Mouse (Mus musculus): ENCODE measurements at regions not wholly inside any gene's neighbourhood (a gene's known extent, or its start where the extent isn't known, plus 50 kb on each side); places are given as distances from the start of the nearest gene placed in this dataset.

GRCm38 (mm10) chr14:72113377-72113993 is 378.2 kb downstream of the Gm9195 start:
- DNase-seq (ENCODE audit: low spot score in 2 of 2), result no peak

- no peak for DNase-seq (ENCODE audit: low spot score in 2 of 2)
These were observed 380.9 kb downstream of the Gm9195 start for GRCm38 (mm10) chr14:72110689-72111088.

- DNase-seq (ENCODE audit: low spot score in 2 of 2), result no peak
These were observed 400.1 kb downstream of the Gm9195 start for GRCm38 (mm10) chr14:72091579-72091978.

GRCm38 (mm10) chr14:72081473-72081872 is 410.2 kb downstream of the Gm9195 start:
- no peak for DNase-seq (ENCODE audit: low spot score in 2 of 2)

- DNase-seq (ENCODE audit: low spot score in 2 of 2), result no peak
These were observed 427.4 kb downstream of the Gm9195 start for GRCm38 (mm10) chr14:72064111-72064812.

- no peak for DNase-seq (ENCODE audit: low spot score in 2 of 2)
These were observed 448.8 kb downstream of the Gm9195 start for GRCm38 (mm10) chr14:72042881-72043236.

- DNase-seq (ENCODE audit: low spot score in 2 of 2), result no peak
These were observed 449.3 kb downstream of the Gm9195 start for GRCm38 (mm10) chr14:72042112-72042880.

GRCm38 (mm10) chr14:72030396-72030795 is 461.2 kb downstream of the Gm9195 start:
- no peak for DNase-seq (ENCODE audit: low spot score in 2 of 2)

GRCm38 (mm10) chr14:72027362-72028020 is 464.1 kb downstream of the Gm9195 start:
- no peak for DNase-seq (ENCODE audit: low spot score in 2 of 2)

- DNase-seq (ENCODE audit: low spot score in 2 of 2), result no peak
These were observed 487.3 kb downstream of the Gm9195 start for GRCm38 (mm10) chr14:72004371-72004770.

- DNase-seq (ENCODE audit: low spot score in 2 of 2), result no peak
These were observed 489.2 kb downstream of the Gm9195 start for GRCm38 (mm10) chr14:72002205-72003138.

GRCm38 (mm10) chr14:71973016-71973415 is 518.6 kb downstream of the Gm9195 start:
- DNase-seq (ENCODE audit: low spot score in 2 of 2), result no peak

- DNase-seq (ENCODE audit: low spot score in 2 of 2), result no peak
These were observed 519.1 kb downstream of the Gm9195 start for GRCm38 (mm10) chr14:71972521-71972920.

GRCm38 (mm10) chr14:71967646-71968045 is 524.0 kb downstream of the Gm9195 start:
- DNase-seq (ENCODE audit: low spot score in 2 of 2), result no peak

GRCm38 (mm10) chr14:71963389-71964169 is 528.1 kb downstream of the Gm9195 start:
- no peak for DNase-seq (ENCODE audit: low spot score in 2 of 2)

GRCm38 (mm10) chr14:71948701-71949100 is 542.9 kb downstream of the Gm9195 start:
- DNase-seq (ENCODE audit: low spot score in 2 of 2), result no peak

- DNase-seq (ENCODE audit: low spot score in 2 of 2), result no peak
These were observed 554.5 kb downstream of the Gm9195 start for GRCm38 (mm10) chr14:71937157-71937485.

- no peak for DNase-seq (ENCODE audit: low spot score in 2 of 2)
These were observed 555.1 kb downstream of the Gm9195 start for GRCm38 (mm10) chr14:71936373-71937156.

- no peak for DNase-seq (ENCODE audit: low spot score in 2 of 2)
These were observed 575.7 kb downstream of the Gm9195 start for GRCm38 (mm10) chr14:71915964-71916363.

- DNase-seq (ENCODE audit: low spot score in 2 of 2), result no peak
These were observed 580.7 kb downstream of the Gm9195 start for GRCm38 (mm10) chr14:71910936-71911335.
